Mouse (Mus musculus) olfactory bulb, adult 2 months (tissue): ENCODE measurements at regions not wholly inside any gene's neighbourhood (a gene's known extent, or its start where the extent isn't known, plus 50 kb on each side); places are given as distances from the start of the nearest gene placed in this dataset.

Experiments
- CTCF ChIP-seq: fragments of 200-500 bp; IDR thresholded peaks from 2 replicates; pipeline ENCODE4 v1.5.1; 2012; ENCODE audit warnings: low read depth, mild to moderate bottlenecking, low read length, moderate library complexity; ENCODE audit not compliant: insufficient read depth
- POLR2A ChIP-seq: fragments of 200-500 bp; IDR thresholded peaks from 2 replicates; pipeline ENCODE4 v1.6.1; 2012; ENCODE audit warnings: mild to moderate bottlenecking, low read depth, low read length, moderate library complexity; ENCODE audit not compliant: insufficient read depth

GRCm38 (mm10) chr12:71704431-71704830 is 126.4 kb upstream of the Daam1 start:
- TF ChIP-seq CTCF = no peak
- no peak for TF ChIP-seq POLR2A
